ENCODE assay signal across 8 mouse cellular contexts in genomic region chr13:23542999-23543607, GRCm38 (mm10). TPM values are rescaled to one million over a fixed set of nuclear protein-coding genes. Genes with fewer than 3 reads are reported as not detected.
DNase-seq lines count a peak whose midpoint lies in the region; ATAC-seq and TF ChIP-seq lines count a peak whose summit lies in the region.
"Not testable (repeated sequence)": the region's sequence is repeated elsewhere in the genome, so short reads cannot be mapped to it uniquely, and the experiment has no call there.

Hist1h2bh (minus strand) TSS chr13:23543392.

- H3K27ac ChIP-seq in embryonic facial prominence, embryonic 11.5 days (replicated peaks; ENCODE audit: low read depth, low read length) = peak within 1 kb of the TSS; percentile 83
- peak within 1 kb of the TSS; percentile 66 for H3K27ac ChIP-seq in intestine, postnatal 0 days (ENCODE audit: low read depth, low read length)
- peak within 1 kb of the TSS; percentile 96 for H3K27ac ChIP-seq in limb, embryonic 10.5 days
- peak within 1 kb of the TSS; percentile 95 for H3K27ac ChIP-seq in midbrain, embryonic 10.5 days (replicated peaks)
- H3K27ac ChIP-seq in small intestine, adult 2 months (ENCODE audit: insufficient read depth, low read depth, low read length) = peak within 1 kb of the TSS; percentile 92

- DNase-seq in 3134 (ENCODE audit: extremely low read depth, insufficient read length, low spot score) = peak; percentile 88
- peak; percentile 77 for DNase-seq in adrenal gland, postnatal 14 days
- peak; percentile 94 for DNase-seq in embryonic facial prominence, embryonic 11.5 days (ENCODE audit: low spot score)
- peak; percentile 99 for DNase-seq in heart, adult 11 months
- peak; percentile 74 for DNase-seq in limb, embryonic 10.5 days (ENCODE audit: low spot score)
- peak; percentile 79 for DNase-seq in midbrain, embryonic 10.5 days (ENCODE audit: low spot score)

- TF ChIP-seq CTCF in intestine, postnatal 0 days (IDR thresholded peaks at IDR 0.05; ENCODE audit: low read depth); small intestine, adult 2 months (IDR thresholded peaks at IDR 0.05; ENCODE audit: extremely low read depth, insufficient read length, insufficient replicate concordance, low read depth, low read length): not testable (repeated sequence)

- not testable (repeated sequence) for H3K36me3 ChIP-seq in embryonic facial prominence, embryonic 11.5 days (replicated peaks; ENCODE audit: control insufficient read depth, insufficient read depth, low read depth, low read length); intestine, postnatal 0 days (ENCODE audit: control insufficient read depth, insufficient read depth); limb, embryonic 10.5 days; midbrain, embryonic 10.5 days; small intestine, adult 2 months (ENCODE audit: control insufficient read depth, insufficient read depth, low read length)

- peak; percentile 95 for ATAC-seq in embryonic facial prominence, embryonic 11.5 days (replicated peaks; ENCODE audit: insufficient number of reproducible peaks, low FRiP score, low TSS enrichment, low read depth)
- ATAC-seq in intestine, postnatal 0 days = peak; percentile 89

- not testable (repeated sequence) for H3K27me3 ChIP-seq in embryonic facial prominence, embryonic 11.5 days (ENCODE audit: control insufficient read depth, insufficient read depth, low read length); intestine, postnatal 0 days (replicated peaks; ENCODE audit: control insufficient read depth, insufficient read depth, low read length); limb, embryonic 10.5 days (ENCODE audit: low read depth, poor library complexity, severe bottlenecking); midbrain, embryonic 10.5 days (ENCODE audit: low read depth, poor library complexity, severe bottlenecking); small intestine, adult 2 months (ENCODE audit: control insufficient read depth, insufficient read depth, low read length)

- TF ChIP-seq POLR2A in small intestine, adult 2 months (IDR thresholded peaks at IDR 0.05; ENCODE audit: low read depth, low read length) = peak; percentile 53; the same call in 1 of the 2 replicates

- not testable (repeated sequence) for H3K9me3 ChIP-seq in embryonic facial prominence, embryonic 11.5 days (replicated peaks; ENCODE audit: control insufficient read depth, low read length); intestine, postnatal 0 days (ENCODE audit: control insufficient read depth); limb, embryonic 10.5 days (replicated peaks); midbrain, embryonic 10.5 days (replicated peaks)

- peak within 1 kb of the TSS; percentile 70 for H3K4me2 ChIP-seq in embryonic facial prominence, embryonic 11.5 days (ENCODE audit: low read depth, low read length)
- peak within 1 kb of the TSS; percentile 78 for H3K4me2 ChIP-seq in intestine, postnatal 0 days (replicated peaks; ENCODE audit: low read depth)

- 1% methylated on average over 30 of the region's 42 CpGs for WGBS in embryonic facial prominence, embryonic 11.5 days
- WGBS in intestine, postnatal 0 days = under 1% methylated on average over 34 of the region's 42 CpGs
- WGBS in limb, embryonic 10.5 days = under 1% methylated on average over 42 of the region's 42 CpGs
- 0% methylated on average over 42 of the region's 42 CpGs for WGBS in midbrain, embryonic 10.5 days
- WGBS in small intestine, adult 2 months = under 1% methylated on average over 36 of the region's 42 CpGs

- not testable (repeated sequence) for H3K4me1 ChIP-seq in embryonic facial prominence, embryonic 11.5 days (ENCODE audit: control insufficient read depth, insufficient read depth, low read length); intestine, postnatal 0 days (replicated peaks; ENCODE audit: control insufficient read depth, insufficient read depth, low read length); small intestine, adult 2 months (ENCODE audit: control insufficient read depth, insufficient read depth, insufficient read length, low read length)
- H3K4me1 ChIP-seq in limb, embryonic 10.5 days = peaks cover 12% of the 10 kb centered on the region
- peaks cover 17% of the 10 kb centered on the region for H3K4me1 ChIP-seq in midbrain, embryonic 10.5 days

- peak within 1 kb of the TSS; percentile 65 for H3K9ac ChIP-seq in embryonic facial prominence, embryonic 11.5 days (replicated peaks; ENCODE audit: low read length)
- peak within 1 kb of the TSS; percentile 40 for H3K9ac ChIP-seq in intestine, postnatal 0 days (ENCODE audit: low read depth, low read length)

- peak within 1 kb of the TSS; percentile 45 for H3K4me3 ChIP-seq in embryonic facial prominence, embryonic 11.5 days (ENCODE audit: low read depth, low read length)
- peak within 1 kb of the TSS; percentile 36 for H3K4me3 ChIP-seq in intestine, postnatal 0 days (ENCODE audit: low read depth, low read length)
- peak within 1 kb of the TSS; percentile 57 for H3K4me3 ChIP-seq in limb, embryonic 10.5 days
- peak within 1 kb of the TSS; percentile 60 for H3K4me3 ChIP-seq in midbrain, embryonic 10.5 days
- peak within 1 kb of the TSS; percentile 92 for H3K4me3 ChIP-seq in small intestine, adult 2 months (ENCODE audit: low read depth, low read length)

RNA-seq across cellular contexts. Expression of gene Hist1h2bh, which starts in this region (rescaled TPM):
- 18.0 and 26.2 TPM in 2 replicates for total RNA-seq in adrenal gland, postnatal 14 days (2021)
- polyA plus RNA-seq in embryonic facial prominence, embryonic 11.5 days (2014; fragmentation: Nextera tagmentation; extraction: Ambion mirVana) = 0.67 and 1.3 TPM in 2 replicates
- 0.18 and 0.23 TPM in 2 replicates for polyA plus RNA-seq in intestine, postnatal 0 days (2015; fragmentation: Nextera tagmentation; extraction: Ambion mirVana)
- 0.56 and 0.69 TPM in 2 replicates for polyA plus RNA-seq in limb, embryonic 10.5 days (2016; fragmentation: Nextera tagmentation; extraction: Ambion mirVana)
- 1.00 and 1.0 TPM in 2 replicates for polyA plus RNA-seq in midbrain, embryonic 10.5 days (2016; fragmentation: Nextera tagmentation; extraction: Ambion mirVana)
- polyA plus RNA-seq in small intestine, adult 2 months (2012; rRNA removed) = 2.4 and 5.1 TPM in 2 replicates

Comparison
In these comparisons a context has a peak if more than half of its experiments do, and no peak if none do; other contexts are left out.
1. Peak in every context shown above with its lines: DNase-seq, ATAC-seq, H3K4me3 ChIP-seq and H3K27ac ChIP-seq.
2. Peak in ATAC-seq, H3K4me3 ChIP-seq, H3K27ac ChIP-seq, H3K9ac ChIP-seq and H3K4me2 ChIP-seq in intestine, postnatal 0 days; RNA of the gene not detected or under 1 TPM.
3. Peak in DNase-seq, H3K4me3 ChIP-seq and H3K27ac ChIP-seq in limb, embryonic 10.5 days; RNA of the gene not detected or under 1 TPM.
4. H3K4me3 ChIP-seq: peak in every context shown above with its lines; median percentile 92 in small intestine, adult 2 months; 60 in midbrain, embryonic 10.5 days; 57 in limb, embryonic 10.5 days; 45 in embryonic facial prominence, embryonic 11.5 days; 36 in intestine, postnatal 0 days.